Mouse (Mus musculus): ENCODE measurements at regions not wholly inside any gene's neighbourhood (a gene's known extent, or its start where the extent isn't known, plus 50 kb on each side); places are given as distances from the start of the nearest gene placed in this dataset.

- Histone ChIP-seq H3K27me3 (ENCODE audit: control insufficient read depth, insufficient read depth, low read length) (no peaks in the 10 kb centered on the region), H3K9ac (ENCODE audit: low read length) (no peak overlapping the region)
Measured at GRCm38 (mm10) chr2:137706528-137706988, 549.8 kb upstream of the Btbd3 start.

DNA sequence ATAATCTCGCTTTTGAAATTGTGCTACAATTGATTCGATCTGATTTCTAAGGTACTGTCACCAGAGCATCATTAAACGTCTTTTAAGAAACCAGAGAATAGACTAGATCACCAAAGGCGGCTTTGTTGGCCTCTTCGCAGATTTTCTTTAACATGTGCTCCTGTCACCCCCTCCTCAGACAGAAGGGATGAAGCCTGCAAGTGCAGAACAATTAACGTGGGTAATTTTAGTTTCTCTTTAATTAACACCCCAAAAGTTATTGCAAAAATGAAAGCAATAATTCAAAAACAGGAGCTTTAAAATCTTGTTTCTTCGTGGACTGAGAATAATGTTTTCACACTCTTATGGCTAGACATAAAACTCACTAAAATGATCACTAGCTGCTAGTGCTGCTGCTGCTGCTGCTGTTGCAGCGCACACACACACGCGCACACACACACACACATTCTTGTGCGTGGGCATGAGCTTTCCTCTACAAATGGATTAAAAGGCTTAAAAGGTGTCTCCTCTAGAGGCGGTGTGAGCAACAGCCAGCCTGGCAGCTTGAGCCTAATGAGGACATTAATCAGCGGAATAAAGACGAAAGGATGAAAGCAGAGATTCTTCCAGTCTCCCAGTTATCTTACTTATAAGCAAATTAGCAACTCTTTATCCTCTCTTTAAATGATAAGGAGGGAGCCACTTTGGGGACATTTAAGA, 550.5 kb upstream of the Btbd3 start:
- Histone ChIP-seq H3K27ac (replicated peaks) (no peak overlapping the region), H3K9me3 (ENCODE audit: control insufficient read depth, low read length) (no peaks in the 10 kb centered on the region), H3K36me3 (ENCODE audit: control insufficient read depth, insufficient read depth, low read length) (no peaks in the 10 kb centered on the region), H3K4me3 (ENCODE audit: low read depth, low read length) (no peak overlapping the region), H3K4me1 (replicated peaks; ENCODE audit: control insufficient read depth, insufficient read depth) (no peaks in the 10 kb centered on the region), H3K4me2 (replicated peaks; ENCODE audit: low read depth) (no peak overlapping the region), H3K9ac (ENCODE audit: low read length) (no peak overlapping the region), H3K27me3 (ENCODE audit: control insufficient read depth, insufficient read depth, low read length) (no peaks in the 10 kb centered on the region)
- DNase-seq (ENCODE audit: low spot score) (no peak), ATAC-seq (ENCODE audit: low FRiP score, low TSS enrichment) (no peak)
- WGBS = 52% methylated on average over 14 of the region's 14 CpGs
- TF ChIP-seq EP300 (optimal IDR thresholded peaks at IDR 0.05) (no peak), CTCF (IDR thresholded peaks at IDR 0.05; ENCODE audit: low read depth) (peak; percentile 18; the same call in 1 of the 2 replicates)

More at GRCm38 (mm10) chr2:137706528-137706988, 549.8 kb upstream of the Btbd3 start:
- 28% methylated on average over 4 of the region's 4 CpGs for WGBS
- H3K36me3 ChIP-seq (ENCODE audit: control insufficient read depth, insufficient read depth, low read length) = no peaks in the 10 kb centered on the region
- ATAC-seq (ENCODE audit: low FRiP score, low TSS enrichment) = no peak
- H3K4me3 ChIP-seq (ENCODE audit: low read depth, low read length) = no peak overlapping the region
- H3K4me2 ChIP-seq (replicated peaks; ENCODE audit: low read depth) = no peak overlapping the region
- no peaks in the 10 kb centered on the region for H3K9me3 ChIP-seq (ENCODE audit: control insufficient read depth, low read length)
- no peak for DNase-seq (ENCODE audit: low spot score)
- H3K4me1 ChIP-seq (replicated peaks; ENCODE audit: control insufficient read depth, insufficient read depth) = no peaks in the 10 kb centered on the region
- no peak overlapping the region for H3K27ac ChIP-seq (replicated peaks)
- TF ChIP-seq CTCF (IDR thresholded peaks at IDR 0.05; ENCODE audit: low read depth) = no peak
- TF ChIP-seq EP300 (optimal IDR thresholded peaks at IDR 0.05) = no peak

- no peaks in the 10 kb centered on the region for H3K4me1 ChIP-seq (replicated peaks; ENCODE audit: control insufficient read depth, insufficient read depth)
- no peaks in the 10 kb centered on the region for H3K9me3 ChIP-seq (ENCODE audit: control insufficient read depth, low read length)
- no peaks in the 10 kb centered on the region for H3K36me3 ChIP-seq (ENCODE audit: control insufficient read depth, insufficient read depth, low read length)
- no peak for DNase-seq (ENCODE audit: low spot score)
- H3K4me3 ChIP-seq (ENCODE audit: low read depth, low read length) = no peak overlapping the region
- TF ChIP-seq CTCF (IDR thresholded peaks at IDR 0.05; ENCODE audit: low read depth) (no peak), EP300 (optimal IDR thresholded peaks at IDR 0.05) (no peak)
- ATAC-seq (ENCODE audit: low FRiP score, low TSS enrichment) = no peak
- H3K9ac ChIP-seq (ENCODE audit: low read length) = no peak overlapping the region
- H3K27me3 ChIP-seq (ENCODE audit: control insufficient read depth, insufficient read depth, low read length) = no peaks in the 10 kb centered on the region
- no peak overlapping the region for H3K4me2 ChIP-seq (replicated peaks; ENCODE audit: low read depth)
- H3K27ac ChIP-seq (replicated peaks) = no peak overlapping the region
- WGBS = 75% methylated on average over 12 of the region's 12 CpGs
Measured at GRCm38 (mm10) chr2:137704948-137705723, 551.2 kb upstream of the Btbd3 start.

- no peak for ATAC-seq (ENCODE audit: low FRiP score, low TSS enrichment)
- no peaks in the 10 kb centered on the region for H3K36me3 ChIP-seq (ENCODE audit: control insufficient read depth, insufficient read depth, low read length)
- H3K27ac ChIP-seq (replicated peaks) = no peak overlapping the region
- no peaks in the 10 kb centered on the region for H3K27me3 ChIP-seq (ENCODE audit: control insufficient read depth, insufficient read depth, low read length)
- no peak overlapping the region for H3K9ac ChIP-seq (ENCODE audit: low read length)
- H3K9me3 ChIP-seq (ENCODE audit: control insufficient read depth, low read length) = no peaks in the 10 kb centered on the region
- DNase-seq (ENCODE audit: low spot score) = no peak
- 72% methylated on average over 6 of the region's 6 CpGs for WGBS
- H3K4me3 ChIP-seq (ENCODE audit: low read depth, low read length) = no peak overlapping the region
- TF ChIP-seq EP300 (optimal IDR thresholded peaks at IDR 0.05) (no peak), CTCF (IDR thresholded peaks at IDR 0.05; ENCODE audit: low read depth) (no peak)
- H3K4me2 ChIP-seq (replicated peaks; ENCODE audit: low read depth) = no peak overlapping the region
- no peaks in the 10 kb centered on the region for H3K4me1 ChIP-seq (replicated peaks; ENCODE audit: control insufficient read depth, insufficient read depth)
Measured at GRCm38 (mm10) chr2:137704565-137704947, 551.8 kb upstream of the Btbd3 start.

DNA sequence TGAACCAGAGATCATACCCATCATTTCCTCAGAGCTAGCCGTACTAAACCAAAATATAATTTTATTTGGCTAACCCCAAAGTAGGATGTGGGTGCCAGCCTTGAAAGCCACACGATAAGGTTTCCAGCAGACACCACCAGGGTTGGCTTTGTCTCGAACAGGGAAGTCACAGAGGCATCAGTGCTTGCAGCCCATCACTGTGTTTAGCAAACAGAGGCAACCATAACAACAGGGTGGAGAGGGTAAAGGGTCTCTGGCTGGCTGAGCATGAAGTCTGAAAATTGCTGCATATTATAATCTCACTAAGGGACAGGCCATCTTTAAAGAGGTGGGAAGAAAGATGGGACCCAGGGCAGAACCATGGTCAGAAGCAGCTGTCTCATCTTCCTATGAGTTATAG, 552.3 kb upstream of the Btbd3 start:
- Histone ChIP-seq H3K4me1 (replicated peaks; ENCODE audit: control insufficient read depth, insufficient read depth) (no peaks in the 10 kb centered on the region), H3K36me3 (ENCODE audit: control insufficient read depth, insufficient read depth, low read length) (no peaks in the 10 kb centered on the region), H3K9me3 (ENCODE audit: control insufficient read depth, low read length) (no peaks in the 10 kb centered on the region), H3K4me2 (replicated peaks; ENCODE audit: low read depth) (no peak overlapping the region), H3K27me3 (ENCODE audit: control insufficient read depth, insufficient read depth, low read length) (no peaks in the 10 kb centered on the region), H3K27ac (replicated peaks) (no peak overlapping the region), H3K9ac (ENCODE audit: low read length) (no peak overlapping the region), H3K4me3 (ENCODE audit: low read depth, low read length) (no peak overlapping the region)
- no peak for ATAC-seq (ENCODE audit: low FRiP score, low TSS enrichment)
- DNase-seq (ENCODE audit: low spot score) = no peak
- 59% methylated on average over 3 of the region's 3 CpGs for WGBS
- no peak for TF ChIP-seq CTCF (IDR thresholded peaks at IDR 0.05; ENCODE audit: low read depth)
- no peak for TF ChIP-seq EP300 (optimal IDR thresholded peaks at IDR 0.05)

GRCm38 (mm10) chr2:137695885-137696284, 560.5 kb upstream of the Btbd3 start:
- no peak for TF ChIP-seq EP300 (optimal IDR thresholded peaks at IDR 0.05)
- TF ChIP-seq CTCF (IDR thresholded peaks at IDR 0.05; ENCODE audit: low read depth) = no peak
- Histone ChIP-seq H3K9ac (ENCODE audit: low read length) (no peak overlapping the region), H3K4me3 (ENCODE audit: low read depth, low read length) (no peak overlapping the region), H3K27ac (replicated peaks) (no peak overlapping the region), H3K9me3 (ENCODE audit: control insufficient read depth, low read length) (no peaks in the 10 kb centered on the region), H3K4me1 (replicated peaks; ENCODE audit: control insufficient read depth, insufficient read depth) (no peaks in the 10 kb centered on the region), H3K27me3 (ENCODE audit: control insufficient read depth, insufficient read depth, low read length) (no peaks in the 10 kb centered on the region), H3K36me3 (ENCODE audit: control insufficient read depth, insufficient read depth, low read length) (no peaks in the 10 kb centered on the region), H3K4me2 (replicated peaks; ENCODE audit: low read depth) (no peak overlapping the region)
- ATAC-seq (ENCODE audit: low FRiP score, low TSS enrichment) (no peak), DNase-seq (ENCODE audit: low spot score) (no peak)
- 87% methylated on average over 5 of the region's 5 CpGs for WGBS

Data from stomach, postnatal 0 days (tissue).